ENCODE assay signal across 18 mouse cellular contexts in the genomic region with DNA sequence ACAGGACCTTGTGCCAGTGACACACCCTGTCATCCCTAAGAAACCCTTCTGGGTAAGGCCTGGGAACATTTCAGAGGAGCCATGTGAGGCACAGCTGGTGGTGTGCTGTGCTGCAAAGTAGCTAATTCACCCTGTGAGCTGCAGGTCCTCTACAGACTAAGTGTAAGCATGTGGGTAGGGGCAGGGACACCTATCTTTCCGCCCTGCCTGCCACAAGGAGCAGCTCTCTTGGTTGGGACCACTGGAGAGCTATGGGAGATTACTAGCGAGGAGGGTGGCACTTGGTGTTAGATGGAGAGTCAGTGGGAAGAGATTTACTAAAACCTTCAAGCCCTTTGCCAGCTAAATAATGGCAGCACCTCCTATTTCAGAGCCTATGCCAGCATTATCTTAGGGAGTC. TPM values are rescaled to one million over a fixed set of nuclear protein-coding genes. Genes with fewer than 3 reads are reported as not detected.
DNase-seq lines count a peak whose midpoint lies in the region; TF ChIP-seq lines count a peak whose summit lies in the region.
"Had no signal": no experiment of that assay in that cellular context is flagged by ENCODE, and none has a peak within 500 bp of the region (broad histone marks: within the 10 kb centered on the region; RNA-seq: fewer than 3 reads in every experiment).

No protein-coding gene starts in this region.

- TF ChIP-seq POLR2A in MEL (IDR thresholded peaks at IDR 0.05; ENCODE audit: control insufficient read depth in 1 of 2, insufficient read depth in 1 of 2, low read depth in 1 of 2, low read length in 2 of 2, poor library complexity in 1 of 2), result no peak

- H3K27me3 ChIP-seq in MEL (ENCODE audit: control insufficient read depth in 1 of 2, insufficient read depth in 2 of 2, low read length in 2 of 2), result no peaks in the 10 kb centered on the region
- no peaks in the 10 kb centered on the region for H3K27me3 ChIP-seq in limb, embryonic 10.5 days (ENCODE audit: low read depth, poor library complexity, severe bottlenecking)
- H3K27me3 ChIP-seq: CH12.LX; embryonic facial prominence, embryonic 12.5 days; forebrain, embryonic 13.5 days; forebrain, embryonic 15.5 days had no signal

- no peak for TF ChIP-seq RAD21 in MEL (IDR thresholded peaks at IDR 0.05; ENCODE audit: low read depth, low read length)

- H3K9ac ChIP-seq in MEL (ENCODE audit: control insufficient read depth, low read depth, low read length, poor library complexity, severe bottlenecking), result no peak overlapping the region
- H3K9ac ChIP-seq: embryonic facial prominence, embryonic 12.5 days; forebrain, embryonic 13.5 days; forebrain, embryonic 15.5 days; forebrain, postnatal 0 days had no signal

- no peaks in the 10 kb centered on the region for H3K9me3 ChIP-seq in MEL (replicated peaks; ENCODE audit: insufficient read depth, low read length)
- H3K9me3 ChIP-seq in limb, embryonic 10.5 days (replicated peaks), result no peaks in the 10 kb centered on the region
- H3K9me3 ChIP-seq: embryonic facial prominence, embryonic 10.5 days; embryonic facial prominence, embryonic 12.5 days; forebrain, embryonic 13.5 days; forebrain, embryonic 15.5 days; G1E had no signal

- no peaks in the 10 kb centered on the region for H3K79me2 ChIP-seq in MEL (ENCODE audit: control insufficient read depth, insufficient read depth, low read length, poor library complexity)

- no peak for TF ChIP-seq CTCF in MEL (IDR thresholded peaks at IDR 0.05 in 2 of 3, conservative IDR thresholded peaks at IDR 0.05 in 1 of 3; ENCODE audit: control insufficient read depth in 1 of 3, insufficient read depth in 1 of 3, low read depth in 2 of 3, low read length in 3 of 3, poor library complexity in 1 of 3, severe bottlenecking in 1 of 3)

- TF ChIP-seq EP300 in MEL (IDR thresholded peaks at IDR 0.05; ENCODE audit: low read depth in 1 of 2, low read length in 2 of 2), result no peak

- peaks cover 0 to 10% of the 10 kb centered on the region in 2 experiments; a peak in 2 of 4 replicates for H3K36me3 ChIP-seq in MEL (ENCODE audit: control insufficient read depth in 1 of 2, insufficient read depth in 2 of 2, low read length in 2 of 2)
- H3K36me3 ChIP-seq in limb, embryonic 10.5 days, result peaks cover 87% of the 10 kb centered on the region

- H3K27ac ChIP-seq in MEL (ENCODE audit: control insufficient read depth, low read depth, low read length), result no peak overlapping the region
- H3K27ac ChIP-seq in limb, embryonic 10.5 days, result no peak overlapping the region
- H3K27ac ChIP-seq: embryonic facial prominence, embryonic 10.5 days; embryonic facial prominence, embryonic 12.5 days; forebrain, embryonic 13.5 days; forebrain, embryonic 15.5 days had no signal

- no peak overlapping the region for H3K4me3 ChIP-seq in MEL (ENCODE audit: control insufficient read depth in 1 of 2, insufficient read depth in 1 of 2, low read depth in 2 of 2, low read length in 2 of 2)
- no peak overlapping the region for H3K4me3 ChIP-seq in limb, embryonic 10.5 days
- H3K4me3 ChIP-seq: embryonic facial prominence, embryonic 10.5 days; embryonic facial prominence, embryonic 12.5 days; forebrain, embryonic 13.5 days; forebrain, embryonic 15.5 days had no signal

- no peaks in the 10 kb centered on the region for H3K4me1 ChIP-seq in MEL (ENCODE audit: control insufficient read depth in 1 of 2, insufficient read depth in 2 of 2, low read length in 2 of 2)
- H3K4me1 ChIP-seq in limb, embryonic 10.5 days, result no peaks in the 10 kb centered on the region
- H3K4me1 ChIP-seq: forebrain, embryonic 13.5 days; forebrain, embryonic 15.5 days had no signal

- WGBS in limb, embryonic 10.5 days, result 84% methylated on average over 2 of the region's 2 CpGs

- peak; percentile 62 for DNase-seq in heart, adult 11 months
- no peak for DNase-seq in heart, adult 9 months (ENCODE audit: low spot score in 2 of 2)
- DNase-seq in MEL (ENCODE audit: low read depth, low spot score), result no peak
- DNase-seq in limb, embryonic 10.5 days (ENCODE audit: low spot score), result peak; percentile 19
- no peak for DNase-seq in cerebellum, adult 11 months
- DNase-seq in layer of hippocampus, adult 9-11 months, result no peak
- DNase-seq: B cell, adult 2 months; cerebellum, adult 18-20 months; cerebellum, adult 8-10 months; cerebellum, adult 9-11 months; cerebellum, postnatal 25 days; forebrain, postnatal 0 days had no signal

TF ChIP-seq in MEL, 35 proteins besides CTCF, POLR2A, EP300 and RAD21:
- TF ChIP-seq MAZ (IDR thresholded peaks at IDR 0.05; ENCODE audit: low read depth, low read length) (no peak), POLR2AphosphoS2 (IDR thresholded peaks at IDR 0.05; ENCODE audit: low read length) (0 out of 2 replicates have a peak, but pooled peaks have one; percentile 7)
TF ChIP-seq in MEL: peak in this region for 1.

RNA-seq across cellular contexts. Expression of a gene that starts 5.9 kb away (rescaled TPM):
- total RNA-seq in MEL (2012; rRNA removed), result 51.0 and 54.1 TPM in 2 replicates
- 10 to 100 TPM in 1 of 2 experiments, not detected in 1; 57.9 TPM for polyA plus RNA-seq in MEL (2012; ENCODE audit: insufficient read depth in 1 of 2, insufficient read length in 2 of 2, low read depth in 1 of 2, low replicate concordance in 2 of 2, missing spikeins in 1 of 2)
- 106 and 122 TPM in 2 replicates for polyA plus RNA-seq in limb, embryonic 10.5 days (2016; fragmentation: Nextera tagmentation; extraction: Ambion mirVana)

RNA-seq across cellular contexts. Expression of a gene that starts 7.0 kb away (rescaled TPM):
- total RNA-seq in MEL (2012; rRNA removed), result 14.3 and 18.1 TPM in 2 replicates
- polyA plus RNA-seq in MEL (2012; ENCODE audit: insufficient read depth in 1 of 2, insufficient read length in 2 of 2, low read depth in 1 of 2, low replicate concordance in 2 of 2, missing spikeins in 1 of 2), result 10 to 100 TPM in 1 of 2 experiments, not detected in 1; 14.5 TPM
- 16.8 and 21.8 TPM in 2 replicates for polyA plus RNA-seq in limb, embryonic 10.5 days (2016; fragmentation: Nextera tagmentation; extraction: Ambion mirVana)

RNA-seq across cellular contexts. Expression of a gene that starts 15.4 kb away (rescaled TPM):
- 0.12 TPM in 1 of 2 replicates, not detected in the other for total RNA-seq in MEL (2012; rRNA removed)
- 1 to 10 TPM in 1 of 2 experiments, not detected in 1; 1.3 TPM for polyA plus RNA-seq in MEL (2012; ENCODE audit: insufficient read depth in 1 of 2, insufficient read length in 2 of 2, low read depth in 1 of 2, low replicate concordance in 2 of 2, missing spikeins in 1 of 2)
- polyA plus RNA-seq in limb, embryonic 10.5 days (2016; fragmentation: Nextera tagmentation; extraction: Ambion mirVana), result 5.7 and 7.9 TPM in 2 replicates

Comparison
In these comparisons a context has a peak if more than half of its experiments do, and no peak if none do; other contexts are left out.
1. DNase-seq: peak in heart, adult 11 months (single experiment) and limb, embryonic 10.5 days (single experiment); none in heart, adult 9 months (0 of 2), MEL (single experiment), cerebellum, adult 11 months (single experiment) and layer of hippocampus, adult 9-11 months (single experiment).